Mouse (Mus musculus): ENCODE measurements around the gene Oscp1.

GRCm38 (mm10) chr4:126058134-126058996, at the start of gene Oscp1:
- peak; percentile 97 for TF ChIP-seq SIN3A (IDR thresholded peaks at IDR 0.05; ENCODE audit: low read length)
- peak; percentile 96 for TF ChIP-seq E2F4 (IDR thresholded peaks at IDR 0.05; ENCODE audit: insufficient replicate concordance, low read depth, low read length)
- TF ChIP-seq CTCF (conservative IDR thresholded peaks at IDR 0.05 in 1 of 2, IDR thresholded peaks at IDR 0.05 in 1 of 2; ENCODE audit: low read depth in 2 of 2, low read length in 2 of 2) = no peak
- TF ChIP-seq POLR2A (IDR thresholded peaks at IDR 0.05; ENCODE audit: low read depth, low read length) = peak; percentile 74
- TF ChIP-seq RAD21 (IDR thresholded peaks at IDR 0.05; ENCODE audit: low read depth, low read length) = no peak
- TF ChIP-seq RCOR1 (conservative IDR thresholded peaks at IDR 0.05; ENCODE audit: low read depth, low read length) = no peak
- TF ChIP-seq CHD2 (IDR thresholded peaks at IDR 0.05; ENCODE audit: low read length) = peak; percentile 95
- TF ChIP-seq KAT2A (IDR thresholded peaks at IDR 0.05; ENCODE audit: insufficient replicate concordance, low read length) = peak; percentile 79; the same call in 1 of the 2 replicates
- TF ChIP-seq MXI1 (IDR thresholded peaks at IDR 0.05; ENCODE audit: low read depth, low read length) = peak; percentile 97
